Mouse (Mus musculus) cerebellum, postnatal 10 days (tissue): ENCODE measurements around the gene Rasgef1c.

Source experiments
- DNase-seq, 2 experiments: peaks; one replicate each; pipeline ENCODE4 v3.0.0; 2021; ENCODE audit warnings: mixed read lengths in 2 of 2

Rasgef1c gene

DNA sequence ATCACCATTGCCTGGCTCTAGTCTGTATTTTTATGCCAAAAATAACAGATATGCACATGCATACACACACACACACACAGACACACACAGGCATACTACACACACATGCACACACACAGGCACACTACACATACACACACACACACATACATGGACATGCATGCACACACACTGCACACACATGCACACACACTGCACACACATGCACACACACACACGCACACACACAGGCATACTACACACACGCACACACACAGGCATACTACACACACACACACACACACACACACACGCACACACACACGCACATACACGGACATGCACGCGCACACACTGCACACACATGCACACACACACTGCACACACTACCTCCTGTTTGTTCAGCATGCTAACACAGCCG lies 77.3 kb downstream of the Rasgef1c start:
- no peak for DNase-seq

DNA sequence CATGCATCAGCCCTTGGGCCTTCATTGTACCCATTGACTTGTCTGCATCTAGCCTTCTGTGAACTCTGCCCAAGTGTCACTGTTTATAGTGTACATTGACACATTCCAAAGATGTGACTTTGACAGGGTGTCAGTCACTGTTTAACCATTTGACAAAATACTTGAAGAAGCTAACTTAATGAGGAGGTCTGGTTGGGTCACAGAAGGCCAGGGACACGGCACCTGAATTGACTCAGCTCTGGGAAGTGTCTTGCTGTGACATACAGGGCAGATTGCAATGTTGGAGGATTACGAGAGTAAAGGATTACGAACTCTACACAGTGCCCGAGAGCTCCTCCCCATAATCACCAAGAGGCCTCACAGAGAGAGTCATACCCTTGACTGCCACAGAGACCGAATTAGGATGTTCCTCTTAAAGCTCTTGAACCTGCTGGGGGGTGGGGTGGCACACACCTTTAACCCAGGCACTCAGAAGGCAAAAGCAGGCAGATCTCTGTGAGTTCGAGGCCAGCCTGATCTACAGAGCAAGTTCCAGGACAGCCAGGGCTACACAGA lies 79.1 kb downstream of the Rasgef1c start:
- DNase-seq: no peak

DNA sequence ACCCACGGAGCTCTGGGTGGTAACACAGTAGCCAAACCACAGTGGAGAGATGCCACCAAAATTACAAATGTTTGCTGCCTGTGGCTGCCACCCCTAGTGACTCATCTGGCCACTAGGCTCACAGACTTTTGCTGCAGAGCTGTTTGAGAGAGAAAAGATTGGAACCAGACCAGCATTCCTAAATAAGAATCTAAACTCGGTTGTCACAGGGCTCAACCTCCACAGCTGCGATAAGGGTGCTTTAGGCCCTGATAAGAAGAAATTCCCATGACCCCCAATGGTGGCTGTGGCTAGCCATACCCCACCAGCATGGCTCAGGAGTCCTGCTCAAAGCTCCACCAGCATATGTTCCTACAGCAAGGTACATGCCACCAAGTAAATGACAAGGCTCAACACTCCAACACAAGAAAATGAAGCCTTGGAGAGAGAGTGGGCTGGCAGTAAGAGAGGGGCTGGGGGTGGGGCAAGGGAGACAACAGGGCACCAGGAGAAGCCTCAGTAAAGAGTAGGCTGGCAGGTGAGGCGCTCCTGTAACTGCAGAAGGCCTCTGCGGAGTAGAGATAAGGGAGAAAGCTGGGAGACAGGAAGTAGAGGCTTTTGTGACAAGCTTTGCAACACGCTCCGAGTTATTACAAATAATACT lies 79.8 kb downstream of the Rasgef1c start:
- DNase-seq: no peak

DNA sequence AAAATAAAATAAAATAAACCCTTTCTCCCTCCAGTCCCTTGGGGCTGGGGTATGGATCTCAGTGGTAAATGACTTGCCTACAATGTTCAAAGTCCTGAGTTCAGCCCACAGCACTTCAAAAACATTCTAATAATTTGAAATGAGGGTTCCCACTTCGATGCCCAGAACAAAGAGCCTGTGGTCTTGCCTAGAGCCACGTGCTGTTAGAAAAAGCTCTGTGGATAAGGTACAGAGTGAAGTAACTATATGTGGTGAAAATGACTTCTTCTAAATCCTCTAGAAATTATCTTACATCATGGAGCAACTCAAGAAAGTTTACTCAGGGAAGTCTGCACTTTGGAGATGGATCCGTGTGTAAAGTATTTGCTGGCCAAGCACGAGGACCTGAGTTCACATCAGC lies 80.5 kb downstream of the Rasgef1c start:
- no peak for DNase-seq

DNA sequence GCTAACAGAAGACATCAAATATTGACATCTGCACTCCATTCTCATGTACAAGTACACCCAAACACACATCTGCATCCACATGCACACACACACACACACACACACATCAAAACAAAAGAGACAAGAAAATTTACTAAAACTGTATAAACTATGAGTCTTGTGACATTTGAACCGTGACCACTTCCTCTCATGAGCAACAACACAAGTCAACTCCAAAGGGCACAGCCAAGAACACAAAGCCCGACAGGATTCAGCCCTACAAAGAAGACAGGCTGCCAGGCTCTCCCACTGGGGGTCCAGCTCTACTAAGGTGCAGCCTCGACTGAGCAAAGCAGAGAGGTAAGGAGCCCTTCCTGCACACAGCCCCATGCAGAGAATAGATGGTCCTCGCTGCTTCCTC lies 81.2 kb downstream of the Rasgef1c start:
- DNase-seq: peak in 1 of 2 experiments; percentile 20

DNA sequence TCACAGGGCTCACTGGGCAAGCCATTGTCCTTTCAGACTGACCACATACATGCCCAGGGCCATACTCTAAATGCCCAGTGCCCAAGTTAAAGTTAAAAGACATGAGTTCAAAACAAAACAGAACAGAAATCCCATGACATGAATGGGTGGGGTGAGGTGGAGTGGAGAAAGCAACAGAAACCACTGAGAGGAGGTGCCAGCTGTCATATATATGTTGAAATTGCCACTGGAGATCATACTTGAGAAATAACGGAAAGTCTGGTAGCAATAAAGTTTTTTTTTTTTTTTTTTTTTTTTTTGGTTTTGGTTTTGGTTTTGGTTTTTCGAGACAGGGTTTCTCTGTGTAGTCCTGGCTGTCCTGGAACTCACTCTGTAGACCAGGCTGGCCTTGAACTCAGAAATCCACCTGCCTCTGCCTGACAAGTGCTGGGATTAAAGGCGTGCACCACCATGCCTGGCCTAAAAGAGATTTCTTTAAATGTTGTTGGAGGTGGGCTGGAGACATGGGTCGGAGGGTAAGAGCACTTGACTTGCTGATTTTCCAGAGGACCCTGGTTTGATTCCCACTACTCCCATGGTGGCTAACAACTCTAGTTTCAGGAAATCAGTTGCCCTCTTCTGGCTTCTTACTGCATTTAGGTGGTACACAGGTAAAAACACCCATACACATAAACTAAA lies 82.4 kb downstream of the Rasgef1c start:
- DNase-seq: no peak

DNA sequence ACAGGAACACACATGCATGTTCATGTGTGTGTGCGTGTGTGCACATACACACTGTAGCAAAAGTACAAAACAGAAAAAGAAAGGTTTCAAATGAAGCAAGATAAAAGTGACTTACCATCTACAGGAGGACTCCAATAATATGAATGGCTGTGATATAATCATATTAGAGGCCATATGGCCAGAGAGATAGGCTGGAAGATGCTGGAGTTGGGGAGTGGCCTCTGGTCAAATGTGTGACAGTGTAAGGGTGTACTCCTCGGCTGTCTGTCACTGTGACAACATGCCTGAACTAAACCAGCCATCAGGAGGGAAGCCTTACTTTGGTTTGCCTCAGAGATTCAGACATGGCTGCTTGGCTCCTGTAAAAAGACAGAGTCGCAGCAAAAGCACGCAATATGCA lies 83.4 kb downstream of the Rasgef1c start:
- DNase-seq: no peak

DNA sequence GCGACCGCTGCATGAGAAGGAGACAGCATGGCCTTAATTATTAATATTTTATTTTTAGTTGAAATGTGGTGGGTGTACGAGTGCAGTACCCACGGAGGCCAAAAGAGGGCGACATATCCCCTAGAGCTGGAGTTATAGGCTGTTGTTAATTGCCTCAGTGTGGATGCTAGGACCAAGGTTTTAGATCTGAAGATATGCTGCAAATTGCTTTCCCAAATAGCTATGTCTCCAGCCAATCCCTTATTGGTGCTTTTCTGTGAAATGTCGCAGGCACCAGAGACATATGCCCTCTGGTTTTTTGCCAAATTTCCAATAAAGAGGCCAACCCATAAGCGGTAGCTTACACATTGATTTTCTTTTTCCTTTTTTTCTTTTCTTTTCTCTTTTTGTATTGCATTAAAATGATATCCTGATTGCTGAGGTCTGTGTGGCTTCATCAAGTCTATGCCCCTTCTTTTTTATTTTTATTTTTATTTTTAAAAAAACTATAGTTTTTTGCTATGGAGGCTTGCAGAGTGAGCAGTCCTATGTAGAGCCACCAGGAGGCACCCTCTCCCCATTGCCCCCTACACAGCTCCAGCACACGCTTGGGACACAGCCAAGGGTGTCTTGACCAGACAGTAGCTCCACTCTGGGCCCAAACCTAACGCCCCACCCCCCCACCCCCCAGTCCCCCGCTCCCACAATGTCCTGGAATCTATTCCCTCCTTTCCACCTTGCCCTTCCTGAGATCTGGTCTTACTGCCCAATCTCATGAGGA lies 84.8 kb downstream of the Rasgef1c start:
- peak; percentile 88 to 90 for DNase-seq

DNA sequence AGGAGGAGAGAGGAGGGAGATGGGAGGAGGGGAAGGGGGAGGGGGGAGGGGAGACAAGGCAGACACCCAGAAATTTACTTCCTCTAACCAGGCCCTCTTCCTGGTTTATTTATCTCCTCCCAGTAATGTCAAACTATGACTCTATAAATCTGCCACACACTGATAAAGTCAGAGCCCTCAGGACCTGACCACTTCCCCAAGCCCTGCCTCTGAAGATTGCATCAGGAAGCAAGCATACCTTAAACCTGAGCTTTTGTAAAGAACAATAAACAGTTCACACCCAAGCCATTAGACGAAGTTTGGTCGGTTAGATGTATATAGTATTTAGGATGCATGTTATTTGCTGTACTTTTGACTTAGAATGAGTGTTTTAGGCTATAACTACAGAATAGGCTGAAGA lies 92.9 kb downstream of the Rasgef1c start:
- no peak for DNase-seq

DNA sequence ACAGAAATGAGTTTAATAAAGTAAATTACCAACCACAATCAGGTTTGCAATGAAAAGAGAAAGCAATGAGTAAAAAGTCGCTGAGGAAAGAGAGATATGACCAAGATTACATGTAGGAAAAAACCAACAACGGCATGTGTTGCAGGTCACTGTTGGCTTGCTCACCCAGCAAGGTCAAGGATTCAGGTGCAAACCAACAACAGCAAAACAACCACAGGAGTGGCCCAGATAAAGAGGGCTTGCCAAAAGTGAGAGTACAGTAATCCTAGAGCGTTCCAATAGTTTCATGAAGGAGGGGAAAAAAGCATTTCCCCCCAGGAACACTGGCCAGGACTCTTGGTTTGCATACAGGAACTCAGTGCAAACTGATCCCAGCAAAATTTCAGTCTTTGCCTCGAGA lies 94.8 kb downstream of the Rasgef1c start:
- DNase-seq: no peak

DNA sequence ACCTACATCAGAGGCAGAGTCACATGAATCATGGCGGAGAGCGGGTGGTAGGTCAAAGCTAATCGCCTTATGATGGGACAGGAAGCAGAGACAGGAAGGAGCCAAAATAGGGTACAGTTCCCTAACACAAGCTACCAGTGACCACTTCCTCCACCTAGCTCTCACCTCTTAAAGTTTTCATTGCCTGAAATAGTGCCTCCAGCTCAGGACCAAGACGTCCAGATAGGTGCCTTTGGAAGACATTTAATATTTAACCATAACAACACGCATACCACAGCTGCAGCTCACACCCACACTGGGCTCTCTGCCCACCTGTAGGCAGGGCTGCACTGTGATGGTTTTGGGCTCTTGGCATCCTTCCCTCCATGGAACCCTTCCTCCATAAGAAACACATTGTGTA lies 95.7 kb downstream of the Rasgef1c start:
- no peak for DNase-seq

DNA sequence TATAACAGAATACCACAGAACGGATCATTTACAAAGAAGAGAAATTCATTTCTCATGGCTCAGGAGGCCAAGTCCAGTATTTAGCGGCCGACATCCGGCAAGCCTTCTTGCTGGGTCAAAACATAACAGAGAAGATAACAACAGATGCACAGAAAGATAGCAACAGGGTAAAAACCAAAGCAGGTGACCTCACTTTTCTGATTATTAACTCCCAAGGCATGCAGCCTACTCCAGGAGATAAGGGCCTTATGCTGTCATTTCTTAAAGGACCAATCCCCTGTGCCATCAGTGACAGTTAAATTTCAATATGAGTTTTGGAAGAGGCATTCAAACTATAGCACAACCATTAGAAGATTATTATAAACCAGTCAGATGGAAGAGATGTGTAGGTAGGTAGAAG lies 101.2 kb downstream of the Rasgef1c start:
- no peak for DNase-seq

DNA sequence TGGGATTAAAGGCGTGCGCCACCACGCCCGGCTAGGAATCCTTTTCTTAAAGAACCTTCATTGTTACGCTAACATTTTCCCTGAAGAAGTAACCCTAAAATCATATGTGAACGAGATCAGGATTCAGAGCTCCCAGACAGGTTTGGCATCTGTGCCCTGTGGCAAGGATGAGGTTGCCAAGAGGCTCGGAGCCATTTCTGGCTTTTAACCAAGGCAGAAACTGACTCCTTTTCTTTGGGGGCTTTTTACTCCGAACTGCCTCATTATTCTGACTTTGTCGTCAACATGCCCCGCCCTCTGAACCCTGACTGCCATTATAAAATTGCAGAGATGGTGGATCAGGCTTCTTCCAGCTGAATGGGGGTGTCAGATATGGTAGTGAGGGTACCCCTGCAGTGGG lies 106.1 kb downstream of the Rasgef1c start:
- DNase-seq: peak; percentile 68 to 71

DNA sequence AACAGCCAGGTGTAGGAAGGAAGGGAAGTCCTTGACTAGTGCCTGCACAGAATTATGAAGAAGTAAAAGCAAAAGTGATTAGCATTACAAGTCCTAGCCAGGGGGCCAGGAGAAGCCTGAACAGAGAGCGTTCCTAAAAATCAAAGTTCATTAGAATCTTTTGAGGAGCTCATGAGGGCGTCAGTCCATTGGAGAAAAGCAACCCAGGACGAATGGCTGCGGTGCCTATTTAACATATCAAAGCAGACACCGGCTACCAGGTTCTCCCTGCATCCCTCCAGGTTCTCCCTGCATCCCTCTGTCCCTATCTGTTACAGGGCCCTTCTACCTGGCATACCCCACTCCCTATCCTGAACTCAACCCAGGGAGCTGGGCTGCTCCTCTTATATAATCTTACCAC lies 106.6 kb downstream of the Rasgef1c start:
- no peak for DNase-seq

DNA sequence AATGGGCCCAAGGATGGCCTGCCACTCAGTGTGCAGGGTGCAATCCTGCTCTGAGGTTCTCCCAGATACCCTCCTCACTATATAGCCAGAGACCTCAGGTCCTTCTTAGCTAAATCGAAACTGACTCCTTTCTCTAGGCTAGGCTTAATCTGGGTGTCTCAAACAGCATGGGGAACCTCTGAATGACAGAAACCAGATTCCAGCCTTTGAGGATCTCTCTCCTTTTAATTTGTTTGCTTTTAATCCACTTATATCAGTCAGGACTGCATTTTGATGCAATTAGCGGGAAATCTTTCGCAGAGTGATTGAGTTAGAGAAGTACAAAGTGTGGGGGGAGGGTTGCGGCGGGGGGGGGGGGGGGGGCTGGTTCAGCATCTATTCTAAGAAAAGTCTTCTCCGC lies 111.4 kb downstream of the Rasgef1c start:
- no peak for DNase-seq

DNA sequence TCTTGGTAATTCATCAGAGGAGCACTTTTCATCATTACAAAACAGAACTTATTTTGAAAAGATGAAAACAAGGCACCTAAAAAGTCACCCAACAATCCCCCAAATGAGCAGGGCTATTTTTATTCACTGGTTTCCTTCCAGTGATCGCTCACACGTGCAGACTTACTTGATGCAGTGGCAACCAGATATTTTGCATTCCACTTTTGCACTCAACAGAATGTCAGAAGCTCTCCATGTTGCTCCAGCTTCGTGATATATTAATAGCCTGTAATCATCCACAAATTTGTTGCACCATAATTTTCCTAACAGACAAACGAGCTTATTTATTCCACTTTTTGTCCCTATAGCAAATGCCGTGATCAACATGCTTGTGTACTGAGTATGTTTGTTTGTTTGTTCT lies 114.9 kb downstream of the Rasgef1c start:
- DNase-seq: no peak

DNA sequence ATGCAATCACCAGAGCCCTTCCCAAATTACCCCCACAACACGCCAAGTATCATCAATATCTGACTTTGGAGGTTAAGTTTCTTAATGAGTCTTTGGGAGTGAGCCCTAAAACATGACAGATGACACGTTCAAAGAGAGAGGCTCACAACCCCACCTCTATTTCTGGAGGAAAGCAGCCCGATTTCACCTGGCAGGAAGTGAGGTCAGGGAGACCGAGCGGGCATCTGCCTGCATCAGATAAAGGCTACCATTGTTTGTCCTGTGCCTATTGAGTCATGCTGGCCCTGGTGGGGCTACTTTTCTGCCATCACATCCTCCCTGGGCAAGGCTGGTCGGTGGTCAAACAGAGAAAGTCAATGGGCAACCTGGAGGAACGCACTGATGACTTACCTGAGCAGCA lies 115.9 kb downstream of the Rasgef1c start:
- DNase-seq: no peak

DNA sequence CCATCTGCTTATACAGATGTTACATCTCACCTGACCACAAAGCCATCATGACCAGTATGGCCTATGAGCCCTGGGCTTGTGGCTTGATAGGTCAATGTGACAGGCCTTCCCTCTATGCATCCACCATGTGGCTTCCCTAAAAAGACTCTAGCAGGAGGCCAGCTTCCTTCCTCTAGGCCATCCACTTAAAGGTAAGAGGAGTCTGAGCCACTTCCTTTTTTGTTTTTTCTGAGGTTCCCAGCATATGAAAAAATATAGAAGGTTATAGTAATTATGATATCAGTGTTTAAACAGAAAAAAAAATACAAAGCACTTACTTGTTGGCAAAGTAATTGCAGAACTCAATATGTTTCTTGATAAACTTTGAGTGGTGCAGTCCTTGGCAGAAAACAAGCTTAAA lies 117.2 kb downstream of the Rasgef1c start:
- DNase-seq: no peak

DNA sequence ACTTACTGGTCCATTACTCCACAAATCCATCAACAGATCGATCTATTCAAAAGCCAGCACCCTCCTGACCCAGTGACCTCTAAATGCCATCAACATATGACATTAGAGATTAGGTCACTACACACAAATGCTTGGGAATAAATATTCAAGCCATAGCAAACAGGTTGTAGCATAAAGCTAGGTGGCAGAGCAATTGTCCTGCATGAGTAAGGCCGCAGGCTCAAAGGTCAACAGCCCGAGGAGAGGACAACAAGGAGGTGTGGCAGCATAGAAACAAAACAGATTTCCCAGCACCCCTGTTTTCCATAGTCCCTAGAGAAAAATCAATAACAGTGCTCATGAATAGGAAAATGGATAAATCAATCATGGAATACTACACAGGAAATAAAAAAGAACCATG lies 120.5 kb downstream of the Rasgef1c start:
- DNase-seq: no peak

DNA sequence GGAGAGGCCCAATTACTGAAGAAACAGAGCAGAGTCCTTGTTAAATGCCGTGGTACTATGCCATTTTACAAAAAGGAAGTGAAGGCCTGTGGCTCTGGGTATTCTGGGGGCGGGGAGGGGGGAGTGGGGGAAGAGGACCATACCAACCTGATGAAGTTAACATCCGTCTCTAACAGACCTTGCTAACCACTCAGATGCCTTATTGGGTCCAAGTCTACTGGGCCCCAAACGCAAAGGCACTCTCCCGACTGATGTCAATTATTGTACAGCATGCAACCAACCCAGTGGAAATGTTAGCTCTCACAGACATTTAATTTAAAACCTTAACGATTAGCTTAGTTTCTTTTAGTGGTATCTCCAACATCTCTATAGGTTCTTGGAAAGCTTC lies 122.8 kb downstream of the Rasgef1c start:
- DNase-seq: no peak

DNA sequence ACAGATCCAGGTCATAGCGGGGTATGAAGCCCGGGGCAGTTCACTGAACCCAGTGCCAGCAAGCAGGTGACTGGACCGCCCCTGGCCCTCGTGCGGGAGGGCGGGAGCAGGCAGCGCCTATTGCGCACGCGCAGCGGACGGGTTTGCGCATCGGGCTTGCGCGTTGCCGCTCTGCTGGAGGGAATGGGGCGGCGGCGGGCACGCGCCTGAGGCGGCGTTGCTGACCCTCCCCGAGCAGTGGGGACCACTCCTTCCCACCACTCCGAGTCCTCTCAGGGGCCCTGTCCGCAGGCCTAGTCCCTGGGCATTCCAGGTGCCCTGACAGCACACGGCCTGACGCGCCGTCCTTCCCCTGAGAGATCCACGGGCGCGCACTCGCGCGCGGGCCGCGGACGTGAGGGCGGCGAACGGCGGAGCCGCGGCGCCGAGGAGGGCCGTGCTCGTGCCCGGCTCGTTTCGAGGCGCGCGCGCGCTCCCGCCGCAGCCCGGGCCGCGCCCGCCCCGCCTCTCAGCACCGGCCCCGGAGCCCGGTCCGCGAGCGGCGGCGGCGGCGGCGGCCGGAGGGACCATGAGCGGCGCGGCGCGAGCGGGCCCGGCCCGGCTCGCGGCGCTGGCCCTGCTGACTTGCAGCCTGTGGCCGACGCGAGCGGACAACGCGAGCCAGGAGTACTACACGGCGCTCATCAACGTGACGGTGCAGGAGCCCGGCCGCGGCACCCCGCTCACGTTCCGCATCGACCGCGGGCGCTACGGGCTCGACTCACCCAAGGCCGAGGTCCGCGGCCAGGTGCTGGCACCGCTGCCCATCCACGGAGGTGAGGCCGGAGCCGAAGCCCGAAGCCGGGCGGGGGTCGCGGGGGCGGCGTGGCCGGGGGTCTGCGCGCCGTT lies 123.4 kb downstream of the Rasgef1c start, which contains the start of gene Rnf130:
TSS of gene Rnf130 (plus strand) at position 514 of the 888 bp plus-strand sequence.
- peak; percentile 97 to 99 for DNase-seq

DNA sequence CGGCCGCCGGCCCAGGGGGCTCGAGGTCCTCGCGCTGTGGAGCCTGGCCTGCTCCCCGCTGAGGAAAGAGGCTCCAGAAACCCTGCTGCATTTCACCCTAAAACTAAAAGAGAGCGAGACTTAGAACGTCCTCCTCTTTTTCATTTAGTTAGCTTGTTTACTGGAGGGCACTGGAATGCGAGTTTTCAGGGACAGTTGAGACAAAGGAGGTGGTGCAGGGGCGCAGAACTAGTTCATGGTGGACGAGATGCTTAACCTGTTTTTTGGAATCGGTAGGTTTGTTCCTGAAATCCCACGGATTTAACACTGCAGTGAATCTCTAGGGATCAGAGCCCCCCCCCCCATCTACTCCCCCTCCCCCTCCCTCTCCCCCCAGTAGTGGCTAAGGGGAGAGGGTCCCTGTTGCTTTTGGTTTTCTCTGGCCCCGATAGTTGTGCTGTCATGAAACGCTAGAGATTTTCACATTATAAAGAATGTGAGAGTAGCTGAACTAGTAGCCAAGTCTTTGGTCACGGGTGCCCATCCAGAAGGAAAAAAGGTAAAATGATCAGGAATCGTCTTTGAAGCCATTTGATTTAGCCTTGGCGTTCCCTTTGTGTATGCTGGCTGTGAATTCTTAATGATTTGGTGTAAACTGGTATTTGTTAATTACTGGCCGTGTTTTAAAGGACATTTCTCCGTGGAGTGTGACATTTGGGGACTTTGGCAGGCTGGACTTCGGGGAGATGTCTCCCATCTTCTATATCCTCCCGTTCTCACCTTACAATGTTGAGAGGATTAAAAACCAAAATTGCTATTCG lies 124.3 kb downstream of the Rasgef1c start:
- DNase-seq: peak; percentile 13 to 44
